Mouse (Mus musculus): ENCODE measurements around the gene Rnpep. TPM values are rescaled to one million over a fixed set of nuclear protein-coding genes. Genes with fewer than 3 reads are reported as not detected.

Rnpep gene
- polyA plus RNA-seq, 1 experiment from 2014 or later, result 96.0 TPM

DNA sequence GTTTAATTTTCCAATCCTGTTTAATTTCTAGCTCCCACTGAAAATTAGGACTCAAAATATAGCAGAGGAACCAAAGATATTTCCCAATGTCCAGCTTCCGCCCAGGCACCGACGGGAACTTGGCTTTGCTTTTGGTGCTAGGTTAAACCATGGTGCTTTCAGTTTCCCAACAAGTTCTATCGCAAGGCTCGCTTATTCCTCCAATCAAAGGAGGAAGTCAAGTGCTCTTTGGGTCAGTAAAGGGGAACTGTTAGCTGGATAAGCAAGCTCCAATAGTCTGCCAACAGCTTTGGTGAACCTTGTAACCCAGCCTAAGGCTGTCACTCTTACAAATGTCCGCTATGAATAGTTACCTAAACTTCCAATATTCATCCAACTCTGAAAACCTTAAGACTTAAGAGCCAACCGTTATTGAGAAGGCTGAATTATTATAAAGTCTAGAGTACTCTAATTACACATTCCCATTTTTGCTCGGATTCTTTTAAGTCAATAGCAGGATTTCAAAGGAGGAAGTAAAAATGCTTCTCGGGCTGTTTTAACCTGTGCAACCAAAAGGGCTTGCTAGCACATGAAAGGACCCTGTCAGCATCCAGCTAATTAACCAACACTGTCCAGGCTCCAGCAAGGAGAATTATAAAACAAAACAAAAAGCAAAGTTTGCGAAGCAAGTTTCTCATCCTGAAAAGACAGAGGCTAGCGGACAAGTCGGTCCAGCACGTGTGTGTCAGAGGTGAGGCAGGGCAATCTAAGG lies 1.2 kb downstream of the Rnpep start:
- Histone ChIP-seq H3K4me3 (peak overlapping the region; percentile 82), H3K27ac (replicated peaks) (peak overlapping the region; percentile 93), H3K27me3 (no peaks in the 10 kb centered on the region), H3K9ac (replicated peaks) (peak overlapping the region; percentile 94), H3K9me3 (no peaks in the 10 kb centered on the region), H3K4me2 (replicated peaks) (peak overlapping the region; percentile 68), H3K36me3 (peaks cover 7% of the 10 kb centered on the region; the same call in 1 of the 2 replicates), H3K4me1 (peaks cover 30% of the 10 kb centered on the region)
- ATAC-seq (replicated peaks), result no peak
- 31% methylated on average over 13 of the region's 13 CpGs for WGBS

DNA sequence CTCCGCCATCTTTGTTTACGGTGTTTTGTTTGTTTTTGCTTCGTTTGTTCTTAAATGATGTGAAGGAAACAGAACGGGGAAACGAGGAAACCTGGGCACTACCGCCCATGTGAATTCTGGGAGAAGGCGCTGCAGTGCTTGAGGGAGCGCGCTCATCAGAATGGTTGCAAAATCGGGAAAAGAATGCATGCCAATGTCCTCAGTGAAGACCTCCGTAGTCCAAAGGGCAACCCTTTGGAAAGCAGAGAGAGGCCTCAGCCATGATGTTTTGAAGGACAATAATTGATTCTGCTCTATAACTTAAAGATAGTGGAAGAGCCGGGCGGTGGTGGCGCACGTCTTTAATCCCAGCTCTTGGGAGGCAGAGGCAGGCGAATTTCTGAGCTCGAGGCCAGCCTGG lies 2.0 kb downstream of the Rnpep start:
- no peaks in the 10 kb centered on the region for H3K27me3 ChIP-seq
- H3K4me2 ChIP-seq (replicated peaks), result no peak overlapping the region
- WGBS, result 94% methylated on average over 17 of the region's 17 CpGs

DNA sequence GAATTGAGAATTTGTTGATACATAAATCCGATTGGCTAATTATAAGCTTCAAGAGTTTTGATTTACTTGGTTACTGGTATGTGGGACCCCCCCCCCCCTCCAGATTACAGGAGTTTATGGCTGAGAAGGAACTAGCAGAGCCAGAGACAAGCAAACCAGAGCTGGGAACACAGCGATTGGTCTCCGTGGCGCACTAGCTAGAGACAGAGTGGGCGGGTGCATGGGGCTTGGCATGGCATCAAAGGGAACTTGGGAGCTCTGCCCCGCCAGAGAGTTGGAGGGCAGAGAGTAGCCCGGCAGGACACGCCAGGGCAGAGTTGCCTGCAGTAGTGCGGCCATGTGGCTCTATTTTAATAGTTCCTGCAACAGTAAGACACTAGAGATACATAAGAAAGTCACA lies 3.2 kb downstream of the Rnpep start:
- H3K9ac ChIP-seq (replicated peaks), result no peak overlapping the region
- H3K27me3 ChIP-seq, result no peaks in the 10 kb centered on the region
- H3K36me3 ChIP-seq, result peaks cover 23% of the 10 kb centered on the region
- H3K4me2 ChIP-seq (replicated peaks), result no peak overlapping the region
- 53% methylated on average over 9 of the region's 9 CpGs for WGBS
- no peaks in the 10 kb centered on the region for H3K9me3 ChIP-seq
- no peak for ATAC-seq (replicated peaks)
- H3K27ac ChIP-seq (replicated peaks), result no peak overlapping the region
- H3K4me3 ChIP-seq, result no peak overlapping the region
- H3K4me1 ChIP-seq, result peaks cover 30% of the 10 kb centered on the region

More for the DNA sequence above, 2.0 kb downstream of the Rnpep start:
- Histone ChIP-seq H3K27ac (replicated peaks) (no peak overlapping the region), H3K4me1 (peaks cover 30% of the 10 kb centered on the region), H3K9me3 (no peaks in the 10 kb centered on the region), H3K9ac (replicated peaks) (no peak overlapping the region), H3K36me3 (peaks cover 14% of the 10 kb centered on the region), H3K4me3 (no peak overlapping the region)
- no peak for ATAC-seq (replicated peaks)

DNA sequence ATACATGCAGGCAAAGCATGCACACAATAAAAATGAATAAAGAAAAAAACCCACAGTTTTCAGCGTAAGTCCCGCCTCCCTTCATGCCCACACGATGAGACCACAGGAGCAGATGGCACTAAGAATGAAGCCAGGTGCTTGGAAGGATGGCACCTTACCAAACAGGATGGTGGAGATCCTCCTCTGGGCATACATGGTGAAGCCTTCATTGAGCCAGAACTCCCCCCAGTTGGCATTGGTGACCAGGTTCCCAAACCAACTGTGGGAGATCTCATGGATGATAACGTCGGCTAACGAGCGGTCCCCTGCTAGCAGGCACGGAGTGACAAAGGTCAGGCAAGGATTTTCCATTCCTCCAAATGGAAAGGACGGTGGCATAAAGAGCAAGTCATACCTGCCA lies 12.5 kb downstream of the Rnpep start:
- Histone ChIP-seq H3K4me1 (no peaks in the 10 kb centered on the region), H3K4me3 (no peak overlapping the region), H3K36me3 (peaks cover 50% of the 10 kb centered on the region), H3K9ac (replicated peaks) (no peak overlapping the region), H3K27ac (replicated peaks) (no peak overlapping the region), H3K4me2 (replicated peaks) (no peak overlapping the region), H3K27me3 (no peaks in the 10 kb centered on the region), H3K9me3 (no peaks in the 10 kb centered on the region)
- ATAC-seq (replicated peaks), result no peak
- 70% methylated on average over 9 of the region's 9 CpGs for WGBS

DNA sequence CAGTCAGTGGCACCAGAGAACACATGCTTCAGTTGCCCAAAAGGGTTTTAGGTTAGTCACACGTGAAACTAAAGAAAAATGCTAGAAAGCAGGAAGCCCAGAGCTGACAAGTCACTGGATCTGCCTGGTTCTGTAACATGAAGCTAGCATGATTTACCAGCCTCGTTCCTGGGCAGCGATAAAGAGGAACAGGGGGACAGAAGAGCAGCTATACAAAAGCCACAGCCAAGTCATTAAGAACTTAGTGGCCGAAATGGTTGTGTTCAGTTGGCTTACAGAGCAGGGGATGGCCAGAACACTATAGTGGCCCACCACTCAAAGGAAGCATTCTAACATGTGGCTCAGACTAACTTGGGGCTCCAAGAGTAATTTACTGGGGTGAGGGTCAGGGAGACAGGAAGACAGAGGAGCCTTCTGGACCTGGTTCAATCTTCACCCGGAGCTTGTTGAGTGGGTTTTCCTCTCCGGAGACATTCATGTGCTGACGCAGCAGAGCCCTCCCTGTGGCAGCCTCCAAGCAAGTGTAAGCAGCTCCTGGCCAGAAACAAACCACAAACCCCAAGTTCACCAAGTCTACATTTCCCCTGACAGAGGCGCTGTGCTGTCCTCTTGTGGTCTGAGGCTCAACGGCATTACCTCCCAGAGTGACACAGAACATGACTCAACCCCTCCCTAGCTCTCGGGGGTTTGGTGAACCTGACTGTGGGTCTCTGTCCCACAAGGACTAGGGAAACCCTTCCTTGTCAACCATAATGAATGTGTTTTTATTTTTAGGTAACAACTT lies 16.0 kb downstream of the Rnpep start:
- Histone ChIP-seq H3K36me3 (peaks cover 62% of the 10 kb centered on the region), H3K9ac (replicated peaks) (no peak overlapping the region), H3K27me3 (no peaks in the 10 kb centered on the region), H3K4me3 (no peak overlapping the region), H3K4me1 (no peaks in the 10 kb centered on the region), H3K9me3 (no peaks in the 10 kb centered on the region), H3K4me2 (replicated peaks) (no peak overlapping the region), H3K27ac (replicated peaks) (no peak overlapping the region)
- no peak for ATAC-seq (replicated peaks)
- WGBS, result 89% methylated on average over 10 of the region's 10 CpGs

DNA sequence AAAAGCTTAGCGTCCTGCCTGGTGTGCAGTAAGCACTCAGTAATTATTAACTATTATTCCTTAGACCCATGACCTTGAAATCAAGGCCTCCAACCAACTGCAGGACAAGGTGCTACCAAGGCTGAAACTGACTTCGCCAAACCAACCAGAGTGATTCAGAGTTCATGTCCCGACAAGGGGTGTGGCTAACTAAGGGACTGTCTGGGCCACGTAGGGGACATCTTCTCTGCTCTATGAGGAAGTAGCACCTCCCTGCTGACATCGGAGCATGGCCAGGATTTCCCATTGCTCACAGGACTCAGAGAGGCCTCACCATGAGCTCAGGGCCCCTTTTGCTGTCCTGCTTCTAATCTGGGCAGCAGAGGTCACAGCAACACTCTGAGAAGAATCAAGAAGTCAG lies 18.1 kb downstream of the Rnpep start:
- Histone ChIP-seq H3K4me1 (no peaks in the 10 kb centered on the region), H3K9me3 (no peaks in the 10 kb centered on the region), H3K4me3 (no peak overlapping the region), H3K9ac (replicated peaks) (no peak overlapping the region), H3K27ac (replicated peaks) (no peak overlapping the region), H3K27me3 (no peaks in the 10 kb centered on the region), H3K4me2 (replicated peaks) (no peak overlapping the region), H3K36me3 (peaks cover 64% of the 10 kb centered on the region)
- no peak for ATAC-seq (replicated peaks)
- WGBS, result 93% methylated on average over 5 of the region's 5 CpGs

DNA sequence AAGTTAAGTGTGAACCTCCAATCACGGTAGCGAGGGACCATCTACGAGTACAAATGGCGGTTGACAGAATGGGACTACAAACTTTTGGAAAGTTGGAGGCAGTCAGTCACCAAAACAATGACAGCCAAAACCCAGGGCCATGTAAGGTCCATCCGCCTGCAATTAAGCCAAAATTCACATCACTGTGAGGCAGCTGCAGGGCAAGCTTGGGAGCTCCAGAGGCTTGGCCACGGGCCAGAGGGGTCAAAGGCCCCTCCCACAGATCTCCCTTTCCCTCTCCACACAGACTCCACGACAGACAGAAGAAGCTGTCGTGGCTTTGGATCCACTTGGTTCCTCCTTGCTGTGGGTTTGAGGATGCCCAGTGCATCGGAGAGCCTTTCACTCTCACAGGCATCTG lies 20.6 kb downstream of the Rnpep start:
- Histone ChIP-seq H3K9ac (replicated peaks) (no peak overlapping the region), H3K36me3 (peaks cover 51% of the 10 kb centered on the region), H3K9me3 (no peaks in the 10 kb centered on the region), H3K27ac (replicated peaks) (no peak overlapping the region), H3K4me2 (replicated peaks) (no peak overlapping the region), H3K4me3 (no peak overlapping the region), H3K4me1 (peaks cover 7% of the 10 kb centered on the region), H3K27me3 (no peaks in the 10 kb centered on the region)
- WGBS, result 85% methylated on average over 9 of the region's 9 CpGs
- ATAC-seq (replicated peaks), result no peak

DNA sequence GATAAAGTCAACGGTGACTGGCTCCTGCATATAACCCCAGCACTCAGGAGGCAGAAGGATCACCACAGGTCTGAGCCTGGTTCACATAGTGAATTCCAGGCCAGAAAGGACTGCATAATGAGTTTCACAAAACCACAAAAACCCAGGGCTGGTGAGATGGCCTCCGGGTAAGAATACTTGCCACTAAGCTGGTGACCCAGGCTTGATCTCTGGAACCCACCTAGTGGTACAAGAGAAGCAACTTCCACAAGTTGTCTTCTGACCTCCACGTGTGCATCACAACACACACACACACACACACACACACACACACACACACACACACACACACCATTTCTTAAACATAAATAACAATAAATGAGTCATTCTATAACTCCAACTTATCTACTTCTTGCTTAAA lies 21.6 kb downstream of the Rnpep start:
- no peak for ATAC-seq (replicated peaks)
- 82% methylated on average over 3 of the region's 3 CpGs for WGBS
- H3K36me3 ChIP-seq, result peaks cover 42% of the 10 kb centered on the region

GRCm38 (mm10) chr1:135260931-135261330 lies 23.0 kb downstream of the Rnpep start:
- Histone ChIP-seq H3K9me3 (no peaks in the 10 kb centered on the region), H3K4me3 (no peak overlapping the region), H3K4me1 (peaks cover 11% of the 10 kb centered on the region), H3K27ac (replicated peaks) (no peak overlapping the region), H3K27me3 (no peaks in the 10 kb centered on the region), H3K4me2 (replicated peaks) (no peak overlapping the region), H3K36me3 (peaks cover 32% of the 10 kb centered on the region), H3K9ac (replicated peaks) (no peak overlapping the region)
- no peak for ATAC-seq (replicated peaks)
- 77% methylated on average over 6 of the region's 6 CpGs for WGBS

More for the DNA sequence above, 21.6 kb downstream of the Rnpep start:
- no peaks in the 10 kb centered on the region for H3K9me3 ChIP-seq
- no peak overlapping the region for H3K9ac ChIP-seq (replicated peaks)
- no peak overlapping the region for H3K4me3 ChIP-seq
- H3K27ac ChIP-seq (replicated peaks), result no peak overlapping the region
- H3K4me2 ChIP-seq (replicated peaks), result no peak overlapping the region
- no peaks in the 10 kb centered on the region for H3K27me3 ChIP-seq
- peaks cover 11% of the 10 kb centered on the region for H3K4me1 ChIP-seq

GRCm38 (mm10) chr1:135259128-135259436 lies 24.8 kb downstream of the Rnpep start:
- Histone ChIP-seq H3K27ac (replicated peaks) (peak overlapping the region; percentile 50; the same call in 1 of the 2 replicates), H3K4me3 (peak overlapping the region; percentile 25; the same call in 1 of the 2 replicates), H3K4me2 (replicated peaks) (peak overlapping the region; percentile 44), H3K36me3 (peaks cover 20% of the 10 kb centered on the region), H3K4me1 (peaks cover 11% of the 10 kb centered on the region), H3K9ac (replicated peaks) (peak overlapping the region; percentile 24; the same call in 1 of the 2 replicates), H3K27me3 (no peaks in the 10 kb centered on the region), H3K9me3 (no peaks in the 10 kb centered on the region)
- ATAC-seq (replicated peaks), result peak; percentile 78
- WGBS, result 3% methylated on average over 10 of the region's 10 CpGs

- H3K9ac ChIP-seq (replicated peaks), result peak within 1 kb of the TSS; percentile 24; the same call in 1 of the 2 replicates
- WGBS, result 7% methylated on average over 19 of the region's 19 CpGs
- peaks cover 15% of the 10 kb centered on the region for H3K36me3 ChIP-seq
- ATAC-seq (replicated peaks), result peak; percentile 69
- H3K4me1 ChIP-seq, result peaks cover 11% of the 10 kb centered on the region
- H3K4me2 ChIP-seq (replicated peaks), result peak within 1 kb of the TSS; percentile 44
- no peaks in the 10 kb centered on the region for H3K27me3 ChIP-seq
- H3K27ac ChIP-seq (replicated peaks), result peak within 1 kb of the TSS; percentile 50; the same call in 1 of the 2 replicates
- peak within 1 kb of the TSS; percentile 25; the same call in 1 of the 2 replicates for H3K4me3 ChIP-seq
- H3K9me3 ChIP-seq, result no peaks in the 10 kb centered on the region
Observed at GRCm38 (mm10) chr1:135258380-135259127, 25.3 kb downstream of the Rnpep start, which contains the start of gene Elf3. Gene Elf3 (minus strand): TSS chr1:135258568.

DNA sequence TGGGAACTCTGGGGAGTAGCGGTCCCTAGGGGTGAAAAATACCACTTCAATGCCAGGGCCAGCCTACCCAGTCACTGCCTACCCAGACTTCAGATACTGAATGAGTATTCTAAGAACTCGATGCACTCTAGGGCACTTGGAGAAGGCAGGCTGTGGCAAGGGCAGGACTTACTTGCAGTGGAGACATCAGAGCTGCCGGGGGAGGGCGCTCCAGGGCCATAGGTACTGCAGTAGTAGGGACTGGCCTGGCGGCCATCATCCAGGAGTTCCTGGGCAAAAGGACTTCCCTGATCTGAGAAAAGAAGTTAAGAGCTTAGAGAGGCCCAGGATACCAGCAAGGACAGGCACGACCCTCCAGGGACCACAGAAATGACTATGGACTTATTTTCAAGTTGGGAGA lies 27.6 kb downstream of the Rnpep start:
- Histone ChIP-seq H3K27ac (replicated peaks) (no peak overlapping the region), H3K4me2 (replicated peaks) (no peak overlapping the region), H3K9ac (replicated peaks) (no peak overlapping the region), H3K9me3 (no peaks in the 10 kb centered on the region), H3K4me1 (peaks cover 11% of the 10 kb centered on the region), H3K27me3 (no peaks in the 10 kb centered on the region), H3K4me3 (no peak overlapping the region), H3K36me3 (no peaks in the 10 kb centered on the region)
- no peak for ATAC-seq (replicated peaks)
- 81% methylated on average over 6 of the region's 6 CpGs for WGBS
